Mouse (Mus musculus) lung, postnatal 10 days (tissue): ENCODE measurements around the gene Slc5a5.
"Not testable (repeated sequence)": the region's sequence is repeated elsewhere in the genome, so short reads cannot be mapped to it uniquely, and the experiment has no call there.

Experiments used
- DNase-seq: peaks from one replicate; pipeline ENCODE4 v3.0.0; 2021

Slc5a5 gene

DNA sequence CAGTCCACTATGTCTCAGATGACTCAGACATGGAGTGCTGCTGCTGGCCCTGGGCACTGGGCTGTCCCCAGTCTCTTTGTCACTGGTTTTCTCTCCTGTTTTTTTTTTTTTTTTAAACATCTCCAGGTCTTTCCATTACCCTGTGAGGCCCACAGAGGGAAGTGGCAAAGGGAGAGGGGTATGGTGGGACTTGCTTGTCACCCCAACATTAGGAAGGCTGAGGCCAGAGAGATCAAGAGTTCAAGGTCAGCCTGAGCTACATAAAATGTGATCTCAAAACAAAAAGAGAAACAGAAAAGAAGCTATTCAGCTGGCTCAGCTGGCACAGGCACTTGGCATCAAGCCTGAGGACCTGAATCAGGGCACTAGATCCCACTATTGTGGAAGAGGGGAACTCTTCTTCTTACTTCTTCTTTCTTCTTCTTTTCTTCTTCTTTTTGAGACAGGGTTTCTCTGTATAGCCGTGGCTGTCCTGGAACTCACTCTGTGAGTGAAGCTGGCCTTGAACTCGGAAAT, 8.4 kb upstream of the Slc5a5 start:
- no peak for DNase-seq

DNA sequence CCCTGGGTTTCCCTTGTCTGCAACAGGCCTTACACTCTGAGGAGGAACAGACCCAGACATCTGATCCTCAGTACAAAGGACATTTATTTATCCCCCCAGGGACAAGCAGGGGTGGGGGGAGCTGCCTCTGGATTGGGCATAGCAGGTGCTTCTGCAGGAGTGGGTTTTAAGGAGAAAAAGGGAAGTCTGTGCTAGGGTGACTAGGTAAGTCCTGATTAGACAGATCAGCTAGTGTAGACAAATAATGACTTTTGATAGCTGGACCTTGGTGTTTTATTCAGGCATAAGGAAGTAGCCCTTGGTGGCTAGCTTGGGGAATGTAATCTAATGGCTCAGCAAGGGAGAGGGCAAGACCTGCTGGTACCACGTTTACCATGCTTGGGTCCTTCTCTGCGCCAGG, 6.7 kb upstream of the Slc5a5 start:
- DNase-seq = no peak

DNA sequence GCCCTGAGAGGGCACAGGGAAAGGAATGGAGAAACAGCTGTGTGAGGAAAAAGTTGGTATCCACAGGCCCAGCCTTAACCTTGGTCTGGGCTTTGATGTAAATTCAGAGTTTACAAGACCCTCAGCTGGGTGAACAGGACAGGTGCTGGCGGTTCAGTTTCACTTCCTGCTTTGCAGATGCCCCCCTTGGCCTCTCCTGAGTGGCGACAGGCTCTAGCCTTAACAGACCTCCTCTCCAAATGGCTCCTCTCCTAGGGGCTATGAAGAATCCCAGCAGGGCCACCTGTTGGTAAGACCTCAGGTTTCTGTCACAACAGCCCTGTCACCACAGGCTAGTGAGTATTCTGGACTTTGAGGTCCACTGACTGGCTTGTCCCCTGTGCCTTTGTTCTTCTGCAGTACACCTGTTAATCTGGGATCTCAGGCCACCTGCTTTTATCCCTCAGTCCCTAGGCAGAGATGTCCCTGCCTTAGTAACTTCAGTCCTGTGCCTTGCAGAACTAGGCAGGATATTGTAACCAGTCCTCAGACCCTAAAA, 6.2 kb upstream of the Slc5a5 start:
- no peak for DNase-seq

DNA sequence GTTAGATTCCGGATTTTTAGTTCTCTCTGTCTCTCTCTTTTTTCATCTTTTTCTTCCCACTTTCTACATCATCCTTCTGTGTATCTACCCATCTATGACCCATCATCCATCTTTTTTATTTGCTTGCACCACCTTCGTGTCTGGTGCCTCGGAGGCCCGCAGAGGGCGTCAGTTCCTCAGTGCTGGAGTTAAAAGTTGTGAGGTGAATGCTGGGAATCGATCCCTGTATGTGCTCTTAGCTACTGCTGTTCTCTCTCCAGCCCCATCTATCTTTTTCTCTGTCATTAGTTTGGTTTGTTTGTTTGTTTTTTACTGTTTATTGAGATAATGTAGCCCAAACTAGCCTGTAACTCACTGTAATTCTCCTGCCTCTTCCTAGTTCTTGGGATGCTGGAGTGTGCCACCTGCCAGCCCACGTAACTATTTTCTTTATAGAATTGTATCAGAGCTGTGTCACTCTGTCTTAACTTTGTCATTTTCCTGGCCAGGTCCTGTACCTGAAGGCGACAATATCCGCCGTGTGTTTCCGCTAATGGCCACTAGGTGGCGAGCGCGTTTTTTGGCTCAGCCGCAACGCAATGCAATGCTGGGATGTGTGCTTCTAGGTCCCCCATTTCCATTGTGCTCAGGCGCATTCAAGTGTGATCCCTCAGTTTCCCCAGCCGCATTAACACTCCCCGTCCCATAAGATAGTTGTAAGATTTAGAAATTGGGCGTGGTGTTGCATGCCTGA, 5.3 kb upstream of the Slc5a5 start:
- peak; percentile 91 for DNase-seq

DNA sequence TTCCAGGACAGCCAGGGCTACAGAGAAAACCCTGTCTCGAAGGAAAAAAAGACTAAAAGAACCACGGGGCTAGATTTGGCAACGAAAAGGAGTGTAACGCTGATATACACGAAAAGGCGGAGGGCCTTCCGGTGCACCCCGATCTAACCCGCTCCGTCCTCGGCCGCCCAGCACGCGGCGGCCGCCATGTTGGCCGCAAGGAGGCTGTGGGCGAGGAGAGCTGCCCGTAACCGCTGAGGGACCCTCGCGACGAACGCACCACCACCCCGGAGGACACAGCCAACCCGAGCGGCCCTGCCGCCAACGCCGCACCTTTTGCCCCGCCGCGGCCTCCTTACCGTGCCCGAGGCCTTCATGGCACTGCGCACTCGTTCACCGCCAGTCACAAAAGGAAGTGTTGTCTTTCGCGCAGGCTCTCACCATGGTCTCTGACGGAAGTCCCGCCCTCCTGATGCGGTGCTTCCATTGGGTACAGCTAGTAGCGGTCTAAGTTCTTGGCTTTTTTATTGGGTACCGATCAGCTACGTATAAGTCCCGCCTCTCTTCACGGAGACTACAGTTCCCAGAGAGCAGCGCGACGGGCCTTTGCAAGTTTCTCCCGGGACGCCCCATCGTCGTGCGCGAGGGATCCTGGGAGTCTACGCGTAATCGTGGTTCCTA, 4.6 kb upstream of the Slc5a5 start, which contains the start of gene Rpl18a:
Rpl18a (minus strand) TSS at position 392 of the 660 bp plus-strand sequence.
- peak; percentile 98 for DNase-seq

DNA sequence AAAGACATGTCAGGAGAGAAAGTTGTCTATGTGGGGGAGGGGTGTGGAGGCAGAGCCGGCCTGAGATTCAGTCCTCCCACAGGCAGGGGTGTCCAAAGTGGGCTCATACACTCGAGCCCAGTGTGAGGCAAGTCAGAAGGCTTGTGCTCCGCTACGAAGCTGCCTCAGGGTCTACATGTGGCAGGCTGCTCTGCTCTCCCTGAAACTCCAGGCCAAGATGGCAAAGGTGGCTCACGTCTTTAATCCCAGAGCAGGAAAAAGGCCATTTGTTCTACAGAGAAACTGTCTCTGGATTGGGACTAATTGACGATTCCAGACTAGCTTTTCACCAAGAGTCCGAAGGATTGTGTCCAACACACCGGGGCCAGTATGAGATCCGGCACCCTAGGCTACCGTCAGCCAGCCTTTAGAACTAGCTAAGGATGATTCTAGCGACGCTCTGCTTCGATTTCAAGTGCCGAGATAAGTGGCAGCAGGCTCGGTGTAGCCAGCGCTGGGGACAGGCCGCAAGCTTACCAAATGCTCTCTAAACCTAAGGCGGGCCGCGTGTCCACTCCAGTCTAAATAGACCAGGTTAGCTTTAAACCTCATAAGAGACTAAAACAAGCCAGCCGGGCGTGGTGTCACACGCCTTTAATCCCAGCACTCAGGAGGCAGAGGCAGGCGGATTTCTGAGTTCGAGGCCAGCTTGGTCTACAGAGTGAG, 3.9 kb upstream of the Slc5a5 start:
- DNase-seq = no peak

DNA sequence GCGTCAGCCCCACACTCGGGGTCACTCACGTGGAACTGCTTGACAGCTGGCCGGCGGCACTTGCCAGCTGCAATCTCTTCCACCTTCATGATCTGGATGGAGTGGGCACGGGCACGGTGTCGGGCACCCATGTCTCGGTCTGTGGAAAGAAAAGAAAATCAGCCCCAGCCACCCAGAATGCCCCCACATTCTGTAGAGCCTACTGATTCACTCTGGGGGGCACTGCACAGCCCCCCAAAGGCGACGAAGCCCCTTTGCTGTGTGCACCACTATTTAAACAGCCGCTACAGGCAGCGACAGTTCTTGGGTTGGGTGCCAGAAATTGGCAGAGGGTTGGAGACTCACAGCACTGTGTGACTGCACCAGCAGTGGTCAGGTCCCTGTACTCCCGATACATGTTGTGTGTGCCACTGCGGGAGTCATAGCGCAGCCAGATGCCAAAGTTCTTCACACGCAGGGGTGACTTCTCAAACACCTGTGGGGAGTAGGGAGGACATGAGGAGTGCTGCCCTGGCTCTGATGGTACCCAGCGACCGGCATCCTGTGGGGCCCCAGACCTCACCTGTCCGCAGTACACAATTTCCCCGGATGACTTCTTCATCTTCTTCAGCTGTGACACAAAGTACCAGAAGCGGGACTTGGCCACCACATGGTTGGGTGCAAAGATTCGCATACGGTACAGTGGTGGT, 3.2 kb upstream of the Slc5a5 start:
- DNase-seq = not testable (repeated sequence)

DNA sequence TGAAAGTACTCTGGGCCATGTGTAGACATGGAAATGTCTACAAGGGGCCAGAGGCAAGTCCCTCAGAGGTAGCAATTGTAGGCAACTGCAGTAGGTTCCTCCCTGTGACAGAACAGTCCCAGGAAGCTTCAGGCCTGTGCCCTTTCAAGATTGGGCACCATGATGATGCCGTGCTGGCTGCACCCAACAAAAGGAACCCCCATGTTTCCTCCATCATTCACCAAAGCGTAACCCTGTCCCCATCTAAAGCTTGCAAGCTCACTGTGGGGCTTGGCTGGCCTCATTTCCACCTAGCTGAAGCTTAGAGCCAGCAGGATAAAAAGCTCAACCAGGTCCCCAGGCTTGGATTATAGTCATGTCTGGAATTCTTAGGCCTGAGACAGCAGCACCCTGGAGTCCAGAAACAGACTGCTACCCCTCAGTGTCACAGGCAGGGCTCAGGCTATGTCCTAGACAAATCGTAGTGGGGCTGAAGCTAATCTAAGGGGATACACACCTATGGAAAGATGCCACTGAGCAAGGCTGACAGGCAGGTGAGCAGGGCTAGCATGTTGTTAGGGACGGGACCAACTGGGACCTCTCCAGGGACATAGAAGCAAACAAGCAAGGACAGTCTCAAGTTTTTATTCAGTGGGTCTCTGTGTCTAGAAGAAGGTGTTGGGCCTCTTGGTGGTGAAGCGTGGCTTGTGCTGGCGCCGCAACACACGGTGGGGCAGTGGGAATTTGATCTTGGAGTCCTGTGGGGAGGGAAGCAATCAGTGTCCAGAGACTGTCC, 2.4 kb upstream of the Slc5a5 start:
- DNase-seq = no peak

DNA sequence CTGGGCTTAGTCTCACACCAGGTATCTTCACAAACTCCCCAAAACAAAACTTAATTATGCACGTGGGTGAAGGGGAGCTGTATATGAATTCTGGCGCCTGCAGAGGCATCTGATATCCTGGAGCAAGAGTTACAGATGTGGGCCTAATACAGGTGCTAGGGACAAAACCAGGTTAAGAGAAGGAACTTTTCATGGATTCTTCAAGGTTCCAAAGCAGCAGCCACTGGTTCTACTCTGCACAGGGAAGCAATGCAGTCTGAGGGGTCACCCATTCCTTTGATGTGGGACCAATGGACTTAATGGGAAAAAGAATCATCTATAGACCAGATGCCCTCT, 1.8 kb upstream of the Slc5a5 start:
- DNase-seq = no peak

DNA sequence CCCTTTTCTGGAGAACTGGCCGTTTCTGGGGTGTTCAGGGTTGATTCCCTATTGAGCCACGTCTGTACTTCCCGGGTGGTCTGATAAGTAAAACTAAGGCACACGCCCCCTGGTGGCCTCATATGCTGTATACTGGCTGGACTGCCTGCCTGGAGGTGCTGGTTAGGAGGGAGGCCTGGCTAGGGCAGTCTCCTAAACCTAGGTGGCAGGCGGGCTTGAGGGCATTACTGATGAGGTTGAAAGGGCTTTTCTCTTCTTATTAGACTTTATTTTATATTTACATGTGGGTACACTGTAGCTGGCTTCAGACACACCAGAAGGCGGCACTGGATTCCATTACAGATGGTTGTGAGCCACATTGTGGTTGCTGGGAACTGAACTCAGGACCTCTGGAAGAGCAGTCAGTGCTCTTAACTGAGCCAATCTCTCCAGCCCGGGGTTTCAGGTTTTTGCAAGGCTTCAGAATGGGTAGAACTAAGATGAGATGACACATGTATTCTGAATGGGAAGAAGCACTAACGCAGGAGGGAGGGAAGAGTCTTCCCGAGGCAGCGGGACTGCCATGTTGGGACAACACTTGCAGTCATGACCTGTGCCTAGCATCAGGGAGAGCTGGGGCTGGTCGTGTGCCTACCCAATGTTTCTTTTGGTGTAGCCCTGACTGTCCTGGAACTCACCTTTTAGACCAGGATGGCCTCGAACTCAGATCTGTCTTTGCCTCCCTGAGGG, 1.3 kb upstream of the Slc5a5 start:
- peak; percentile 88 for DNase-seq

DNA sequence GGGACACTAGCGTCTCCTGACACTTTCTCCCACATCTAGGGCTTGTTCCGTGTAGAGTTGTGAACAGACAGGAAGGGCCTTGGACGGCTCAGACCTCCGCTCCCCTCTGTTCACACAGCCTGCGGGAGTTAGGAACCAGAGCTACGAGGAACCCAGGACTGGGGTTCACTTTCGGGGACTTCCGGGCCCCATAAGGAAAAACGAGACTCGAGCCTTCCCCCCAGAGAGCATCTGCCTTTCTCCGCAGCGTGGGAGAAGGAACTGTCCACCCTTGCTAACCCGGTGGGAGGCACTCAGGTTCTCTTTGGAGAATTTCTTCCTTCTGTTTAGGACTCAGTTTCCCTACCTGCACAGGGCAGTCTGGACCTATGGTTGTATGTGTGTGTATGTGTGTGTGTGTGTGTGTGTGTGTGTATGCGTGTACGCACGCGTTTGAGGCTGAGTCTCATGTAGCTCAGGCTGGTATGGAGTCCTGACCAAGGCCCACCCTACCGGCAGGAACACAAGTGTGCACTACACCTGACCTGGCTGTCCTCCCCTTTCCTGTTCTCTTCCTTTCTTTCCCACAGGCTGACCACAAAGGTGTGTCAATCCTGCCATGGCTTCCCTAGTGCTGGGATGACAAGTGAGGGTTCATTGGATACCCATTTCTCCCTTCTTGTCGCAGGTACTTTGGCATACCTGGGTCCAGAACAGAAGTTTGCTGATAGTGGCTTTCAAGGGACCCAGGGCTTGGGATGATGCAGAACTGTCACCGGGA, 519 bp upstream of the Slc5a5 start:
- DNase-seq = no peak

DNA sequence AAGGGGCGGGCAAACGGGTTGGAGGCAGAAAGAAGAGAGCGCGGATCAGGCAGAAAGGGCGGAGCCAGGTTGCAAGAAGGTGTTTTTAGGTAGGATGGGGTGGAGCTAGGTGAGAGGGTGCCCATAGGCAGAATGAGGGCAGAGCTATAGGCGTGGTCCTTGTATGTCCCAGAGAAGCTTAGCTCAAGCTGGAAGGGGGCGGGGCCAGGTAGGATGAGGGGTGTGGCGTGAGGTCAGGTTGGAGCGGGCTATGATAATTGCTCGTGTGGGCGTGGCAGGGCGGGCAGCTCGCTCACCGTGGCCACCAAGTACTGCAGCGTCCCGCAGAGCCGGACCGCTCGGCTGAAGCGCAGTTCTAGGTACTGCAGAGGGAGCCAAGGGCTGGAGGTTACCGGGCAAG, 1.2 kb downstream of the Slc5a5 start:
- peak; percentile 78 for DNase-seq

DNA sequence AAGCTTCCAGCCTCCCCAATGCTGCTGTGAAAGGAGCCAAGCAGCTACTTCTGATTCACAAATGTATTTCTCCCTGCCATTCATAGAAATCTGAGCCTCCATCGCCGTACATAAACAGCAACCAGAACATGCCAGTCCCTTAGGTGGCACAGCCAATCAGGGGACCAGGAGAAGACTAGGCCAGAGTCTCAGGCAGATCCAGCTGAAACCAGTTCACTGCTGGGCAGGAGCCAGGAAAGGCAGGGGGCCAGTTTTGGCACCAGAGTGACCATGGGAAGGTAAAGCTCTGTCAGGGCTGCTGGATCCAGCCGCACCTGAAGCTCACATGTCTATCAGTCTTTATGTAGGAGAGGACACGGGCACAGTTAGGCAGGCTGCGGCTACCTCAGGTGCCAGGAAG, 1.9 kb downstream of the Slc5a5 start:
- DNase-seq = no peak

DNA sequence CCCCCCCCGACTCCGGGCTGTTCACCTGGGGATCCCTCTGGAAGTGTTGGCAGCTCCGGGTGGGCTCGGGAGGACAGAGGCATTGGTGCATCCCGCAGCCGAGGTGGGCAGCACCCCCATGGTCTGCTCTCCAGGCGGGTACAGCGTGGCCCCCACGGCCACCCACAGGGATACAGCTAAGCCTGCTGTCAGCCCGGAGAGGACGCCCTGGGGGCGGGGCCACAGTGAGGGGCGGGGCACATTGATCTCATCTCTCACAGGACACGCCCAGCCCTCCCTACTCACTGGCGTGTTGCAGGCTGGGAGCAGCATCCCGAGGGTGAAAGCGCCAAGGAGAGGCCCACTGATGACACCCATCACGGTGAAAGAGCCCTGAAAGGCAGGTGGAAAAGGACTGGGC, 4.9 kb downstream of the Slc5a5 start:
- DNase-seq = peak; percentile 75

DNA sequence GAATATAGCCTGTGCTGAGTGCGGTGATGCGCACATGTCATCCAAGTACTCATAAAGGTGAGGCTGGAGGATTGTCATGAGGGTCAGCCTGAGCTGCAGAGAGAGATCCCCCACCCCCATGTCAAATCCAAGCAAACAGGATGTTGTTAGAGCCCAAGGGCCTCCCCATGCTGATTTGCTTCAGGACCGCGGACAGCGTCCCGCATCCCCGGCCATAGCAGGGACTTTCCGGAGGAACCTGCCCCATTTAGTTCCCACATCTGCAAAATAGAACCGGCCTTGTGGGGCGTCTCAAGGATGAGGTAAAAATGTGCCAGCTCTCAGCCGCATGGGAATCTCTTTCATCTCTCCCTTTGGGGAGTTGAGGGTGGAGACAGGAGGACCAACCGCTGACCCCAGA, 6.9 kb downstream of the Slc5a5 start:
- peak; percentile 52 for DNase-seq

DNA sequence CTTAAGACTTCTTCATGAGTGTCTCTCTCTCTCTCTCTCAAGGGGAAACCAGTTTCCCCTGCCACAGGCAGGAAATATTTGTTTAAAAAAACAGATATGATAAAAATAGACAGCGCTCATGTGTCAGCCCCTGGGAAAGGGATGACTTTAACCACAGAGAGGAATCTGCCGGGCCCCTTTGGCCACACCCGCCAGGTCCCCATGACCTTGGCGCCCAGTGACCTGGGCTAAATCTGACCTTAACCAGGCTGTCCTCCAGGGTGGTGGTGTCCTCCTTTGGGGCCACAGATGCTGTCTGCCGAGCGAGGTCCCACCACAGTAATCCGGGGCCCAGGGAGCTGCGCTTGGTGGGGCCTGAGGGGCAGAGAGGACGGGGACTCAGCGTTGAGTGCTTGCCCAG, 7.9 kb downstream of the Slc5a5 start:
- no peak for DNase-seq

DNA sequence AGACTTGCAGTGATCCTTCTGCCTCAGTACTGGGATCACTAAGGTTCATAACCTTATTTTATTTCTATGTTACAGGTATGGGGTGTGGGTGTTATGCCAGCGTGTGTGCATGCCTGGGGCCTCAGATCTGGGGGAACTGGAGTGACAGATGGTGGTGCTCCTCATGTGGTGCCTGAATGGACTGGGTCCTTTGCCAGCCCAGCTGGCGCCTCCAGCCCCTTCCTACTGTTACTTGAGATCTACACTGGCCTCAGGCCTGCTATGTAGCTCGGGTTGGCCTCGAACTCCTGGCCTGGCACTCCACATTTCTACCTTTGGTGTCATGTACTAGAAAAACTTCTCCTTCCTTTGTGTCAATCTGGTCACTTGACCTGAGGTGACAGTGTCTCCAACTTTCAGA, 8.4 kb downstream of the Slc5a5 start:
- no peak for DNase-seq

DNA sequence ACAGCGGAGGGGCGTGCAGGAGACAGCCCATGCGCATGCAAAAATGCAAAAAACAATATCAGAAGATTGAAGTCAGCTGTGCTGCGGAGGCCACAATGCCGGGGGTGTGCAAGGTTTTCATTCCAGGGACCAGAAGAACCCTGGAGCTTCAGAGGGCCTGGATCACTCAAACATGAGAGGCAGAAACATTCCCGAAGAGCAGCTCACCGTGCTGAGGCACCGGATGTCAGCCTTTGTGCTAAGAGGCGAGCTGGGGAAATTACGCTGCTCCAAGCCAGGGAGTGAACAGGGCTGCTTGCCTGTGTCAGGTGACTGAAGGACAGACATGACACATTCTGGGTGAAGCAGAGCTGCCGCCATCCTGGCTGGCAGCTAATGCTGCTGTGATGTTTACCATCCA, 12.0 kb downstream of the Slc5a5 start:
- DNase-seq = no peak

DNA sequence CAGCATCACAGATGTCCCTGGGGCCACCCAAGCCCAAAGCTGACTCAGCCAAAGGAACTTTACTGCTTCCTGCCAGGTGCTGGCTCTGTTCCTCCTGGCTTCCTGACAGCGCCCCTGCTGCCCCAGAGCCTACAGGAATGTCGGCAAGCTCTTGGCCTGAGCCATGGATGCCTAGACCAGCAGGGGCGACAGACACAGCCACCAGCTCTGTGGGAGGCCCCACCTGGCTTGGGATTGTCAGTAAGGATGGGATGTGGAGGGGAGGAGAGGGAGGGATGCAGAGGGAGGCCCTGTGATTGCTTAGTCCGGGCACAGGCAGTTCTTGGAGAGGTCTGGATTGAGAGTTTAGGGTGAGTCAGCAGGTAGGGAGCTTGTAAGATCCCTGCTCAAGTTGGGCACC, 12.4 kb downstream of the Slc5a5 start:
- DNase-seq = no peak

DNA sequence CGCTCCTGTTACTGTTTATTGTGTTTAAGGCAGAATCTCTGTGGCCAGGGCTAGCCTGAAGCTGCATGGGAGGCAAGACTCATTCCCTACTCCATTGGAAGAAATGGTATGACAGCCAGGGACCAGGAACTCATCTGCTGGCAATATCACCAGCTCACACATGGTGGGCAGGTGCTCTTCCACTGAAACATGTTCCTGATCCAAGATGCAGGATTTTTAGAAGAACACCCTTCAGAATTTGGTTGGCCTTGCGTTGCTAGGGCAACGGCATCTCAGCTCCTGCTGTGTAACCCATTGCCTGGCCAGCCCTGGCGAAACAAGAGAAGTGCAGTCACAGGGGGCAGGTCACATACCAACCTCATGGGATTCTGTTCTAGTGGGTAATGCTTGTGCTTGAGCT, 13.1 kb downstream of the Slc5a5 start:
- no peak for DNase-seq

DNA sequence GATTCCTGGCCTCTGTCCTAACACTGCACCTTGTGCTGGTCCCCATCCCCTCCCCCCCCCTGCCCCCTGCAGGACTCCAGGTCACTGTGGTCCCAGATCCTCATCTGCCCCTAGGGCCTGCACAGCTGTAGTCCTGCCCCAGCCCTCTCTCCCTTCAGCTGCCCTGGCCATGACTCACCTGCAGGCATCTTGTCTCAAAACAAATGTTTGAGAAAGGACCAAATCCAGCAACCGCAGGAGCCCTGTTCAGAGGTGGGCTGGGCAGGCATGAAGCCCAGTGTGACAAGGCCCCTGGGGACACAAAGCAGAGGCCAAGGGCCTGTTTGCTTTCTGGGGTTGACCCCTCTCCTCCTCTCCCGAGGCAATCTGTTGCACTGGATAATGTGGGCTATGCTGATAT, 14.4 kb downstream of the Slc5a5 start:
- DNase-seq = no peak
